Mouse (Mus musculus): Measurements from ENCODE around the gene Oxa1l. TPM values are rescaled to one million over a fixed set of nuclear protein-coding genes. Genes with fewer than 3 reads are reported as not detected.

The Oxa1l gene
- polyA plus RNA-seq, 1 experiment from 2014 or later: 59.0 TPM

Other genes with a start within 250 kb of the Oxa1l start
- 310 and 372 TPM in 2 replicates for gene Dad1, start 106.7 kb upstream of the Oxa1l start, polyA plus RNA-seq (2014; fragmentation: Nextera tagmentation; extraction: Ambion mirVana)
- gene Abhd4, start 106.6 kb upstream of the Oxa1l start, polyA plus RNA-seq (2014; fragmentation: Nextera tagmentation; extraction: Ambion mirVana): 61.7 and 63.6 TPM in 2 replicates
- not detected in 2 replicates for gene Olfr49, start 75.9 kb upstream of the Oxa1l start, polyA plus RNA-seq (2014; fragmentation: Nextera tagmentation; extraction: Ambion mirVana)
- 4.3 and 5.1 TPM in 2 replicates for gene Slc7a7, start 56.9 kb downstream of the Oxa1l start, polyA plus RNA-seq (2014; fragmentation: Nextera tagmentation; extraction: Ambion mirVana)
- gene Mrpl52, start 66.1 kb downstream of the Oxa1l start, polyA plus RNA-seq (2014; fragmentation: Nextera tagmentation; extraction: Ambion mirVana): 274 and 289 TPM in 2 replicates
- gene Mmp14, start 70.8 kb downstream of the Oxa1l start, polyA plus RNA-seq (2014; fragmentation: Nextera tagmentation; extraction: Ambion mirVana): 48.2 and 51.5 TPM in 2 replicates
- gene Lrp10, start 103.3 kb downstream of the Oxa1l start, polyA plus RNA-seq (2014; fragmentation: Nextera tagmentation; extraction: Ambion mirVana): 19.2 and 21.0 TPM in 2 replicates
- 19.6 and 26.4 TPM in 2 replicates for gene Rem2, start 115.3 kb downstream of the Oxa1l start, polyA plus RNA-seq (2014; fragmentation: Nextera tagmentation; extraction: Ambion mirVana)
- 98.5 and 103 TPM in 2 replicates for gene Prmt5, start 156.7 kb downstream of the Oxa1l start, polyA plus RNA-seq (2014; fragmentation: Nextera tagmentation; extraction: Ambion mirVana)
- gene Haus4, start 193.8 kb downstream of the Oxa1l start, polyA plus RNA-seq (2014; fragmentation: Nextera tagmentation; extraction: Ambion mirVana): 24.9 and 27.3 TPM in 2 replicates
- 3.4 and 4.0 TPM in 2 replicates for gene Ajuba, start 216.7 kb downstream of the Oxa1l start, polyA plus RNA-seq (2014; fragmentation: Nextera tagmentation; extraction: Ambion mirVana)
- gene 4931414P19Rik, start 245.2 kb downstream of the Oxa1l start, polyA plus RNA-seq (2014; fragmentation: Nextera tagmentation; extraction: Ambion mirVana): 6.3 and 8.7 TPM in 2 replicates

Measured in forebrain, embryonic 14.5 days (tissue).